Mouse (Mus musculus) midbrain, embryonic 12.5 days (tissue): ENCODE measurements around the gene Il31. TPM values are rescaled to one million over a fixed set of nuclear protein-coding genes. Genes with fewer than 3 reads are reported as not detected.
"Not testable (repeated sequence)": the region's sequence is repeated elsewhere in the genome, so short reads cannot be mapped to it uniquely, and the experiment has no call there.

Experiments used
- ATAC-seq: fragments of 200-750 bp; cut with Nextera tagmentation; 2 replicates; pipeline ENCODE4 v1.8.0; 2017; ENCODE audit warnings: low read depth, moderate TSS enrichment, moderate library complexity; ENCODE audit not compliant: low FRiP score
- H3K27ac ChIP-seq: fragments of 300-500 bp; sonication (generic); replicated peaks from 2 replicates; pipeline ENCODE4 v1.5.1; 2016; ENCODE audit warnings: mild to moderate bottlenecking
- H3K27me3 ChIP-seq: fragments of 300-500 bp; sonication (generic); 2 replicates; pipeline ENCODE4 v1.6.1; 2016; ENCODE audit warnings: mild to moderate bottlenecking
- H3K36me3 ChIP-seq: fragments of 300-500 bp; sonication (generic); 2 replicates; pipeline ENCODE4 v1.6.1; 2016
- H3K4me1 ChIP-seq: fragments of 300-500 bp; sonication (generic); 2 replicates; pipeline ENCODE4 v1.6.1; 2016
- H3K4me2 ChIP-seq: fragments of 300-500 bp; sonication (generic); replicated peaks from 2 replicates; pipeline ENCODE4 v1.6.1; 2016; ENCODE audit warnings: mild to moderate bottlenecking, moderate library complexity
- H3K4me3 ChIP-seq: fragments of 300-500 bp; sonication (generic); 2 replicates; pipeline ENCODE4 v1.5.1; 2016; ENCODE audit warnings: mild to moderate bottlenecking
- H3K9ac ChIP-seq: fragments of 300-500 bp; sonication (generic); replicated peaks from 2 replicates; pipeline ENCODE4 v1.6.1; 2016; ENCODE audit warnings: mild to moderate bottlenecking, moderate library complexity
- H3K9me3 ChIP-seq: fragments of 300-500 bp; sonication (generic); 2 replicates; pipeline ENCODE4 v1.6.1; 2016; ENCODE audit warnings: mild to moderate bottlenecking
- WGBS: fragments of 180-500 bp; shearing (Covaris S2); methylation state at CpG from one replicate; pipeline ENCODE4 v1.1.7; 2016; 5-methylcytosine and 5-hydroxymethylcytosine counted together
- polyA plus RNA-seq: library from polyadenylated mRNA; unstranded; fragments of >200 nt; fragmentation: Nextera tagmentation; extraction: Ambion mirVana; gene quantifications from 2 replicates; pipeline ENCODE4 v1.2.1, GENCODE M21; 2016

Il31 gene
- polyA plus RNA-seq, 1 experiment from 2014 or later = not detected

DNA sequence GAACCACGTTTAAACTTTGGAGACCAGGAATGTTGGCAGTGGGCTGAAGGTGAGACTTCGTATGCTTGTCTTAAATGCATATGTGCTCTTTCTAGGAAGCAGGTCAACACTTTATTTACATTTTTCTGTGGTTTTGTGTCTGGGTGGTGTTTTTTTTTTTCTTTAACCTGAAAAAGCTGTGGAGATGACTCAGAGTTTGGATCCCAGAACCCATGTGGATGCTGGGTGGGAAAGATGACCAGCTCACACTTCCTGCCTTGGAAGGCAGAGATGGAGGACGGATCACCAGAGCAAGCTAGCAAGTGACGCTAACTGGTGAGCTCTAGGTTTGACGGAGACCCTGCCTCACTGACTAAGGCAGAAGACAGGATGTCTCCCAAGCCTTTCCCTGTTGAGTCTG lies 25.6 kb upstream of the Il31 start:
- no peak overlapping the region for H3K9ac ChIP-seq
- H3K36me3 ChIP-seq = peaks cover 68% of the 10 kb centered on the region
- ATAC-seq = no peak
- H3K4me2 ChIP-seq = no peak overlapping the region
- H3K27ac ChIP-seq = no peak overlapping the region
- H3K4me1 ChIP-seq = no peaks in the 10 kb centered on the region
- H3K4me3 ChIP-seq = no peak overlapping the region
- WGBS = 90% methylated on average over 5 of the region's 5 CpGs
- no peaks in the 10 kb centered on the region for H3K9me3 ChIP-seq
- H3K27me3 ChIP-seq = 0 out of 2 replicates have a peak, but pooled peaks cover 5% of the 10 kb centered on the region

DNA sequence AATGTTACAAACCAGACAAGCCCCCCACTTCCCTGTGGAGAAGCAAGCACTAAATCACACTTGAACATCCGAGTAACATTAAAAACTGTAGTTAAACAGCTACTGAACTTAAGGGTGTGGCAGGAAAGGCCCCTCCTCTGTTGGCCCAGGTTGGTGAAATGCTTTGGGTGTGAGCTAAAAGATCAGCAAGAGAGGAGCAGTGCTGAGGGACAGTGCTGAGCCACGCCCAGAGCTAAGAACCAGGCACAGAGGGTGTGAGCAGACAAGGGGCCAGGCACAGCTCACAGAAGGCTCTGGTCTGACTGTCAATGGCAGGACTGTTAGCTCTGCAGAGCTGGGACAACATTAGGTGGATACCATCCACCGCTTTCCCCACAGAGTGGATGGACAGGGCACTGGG lies 22.8 kb upstream of the Il31 start:
- Histone ChIP-seq H3K4me1 (peaks cover 12% of the 10 kb centered on the region), H3K36me3 (peaks cover 46% of the 10 kb centered on the region), H3K27ac (no peak overlapping the region), H3K4me2 (no peak overlapping the region), H3K27me3 (peaks cover 14% of the 10 kb centered on the region), H3K4me3 (no peak overlapping the region), H3K9me3 (no peaks in the 10 kb centered on the region), H3K9ac (no peak overlapping the region)
- no peak for ATAC-seq
- 80% methylated on average over 3 of the region's 3 CpGs for WGBS

DNA sequence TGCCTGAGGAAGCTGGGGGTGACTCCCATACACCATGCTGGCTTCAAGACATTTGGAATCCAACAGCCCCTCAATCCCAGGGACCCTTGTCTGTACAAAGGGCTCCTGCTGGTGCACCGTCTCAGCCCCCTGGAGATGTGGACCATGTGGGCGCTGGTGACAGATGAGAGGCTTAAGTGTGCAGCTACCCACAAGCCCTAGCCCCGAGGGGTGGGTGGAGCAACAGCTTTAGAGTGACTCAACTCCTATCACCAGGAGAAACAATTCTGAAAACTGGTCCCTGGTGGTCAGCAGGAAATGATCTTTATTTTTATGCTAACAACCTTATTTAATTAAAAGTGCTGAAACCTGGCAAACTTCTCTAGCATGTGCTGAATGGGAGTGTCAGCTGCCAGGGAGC lies 22.1 kb upstream of the Il31 start:
- H3K9ac ChIP-seq, H3K27ac ChIP-seq, H3K4me2 ChIP-seq, ATAC-seq, H3K4me3 ChIP-seq, H3K9me3 ChIP-seq: not testable (repeated sequence)
- 71% methylated on average over 3 of the region's 3 CpGs for WGBS
- Histone ChIP-seq H3K4me1 (peaks cover 12% of the 10 kb centered on the region), H3K36me3 (peaks cover 39% of the 10 kb centered on the region), H3K27me3 (peaks cover 20% of the 10 kb centered on the region)

DNA sequence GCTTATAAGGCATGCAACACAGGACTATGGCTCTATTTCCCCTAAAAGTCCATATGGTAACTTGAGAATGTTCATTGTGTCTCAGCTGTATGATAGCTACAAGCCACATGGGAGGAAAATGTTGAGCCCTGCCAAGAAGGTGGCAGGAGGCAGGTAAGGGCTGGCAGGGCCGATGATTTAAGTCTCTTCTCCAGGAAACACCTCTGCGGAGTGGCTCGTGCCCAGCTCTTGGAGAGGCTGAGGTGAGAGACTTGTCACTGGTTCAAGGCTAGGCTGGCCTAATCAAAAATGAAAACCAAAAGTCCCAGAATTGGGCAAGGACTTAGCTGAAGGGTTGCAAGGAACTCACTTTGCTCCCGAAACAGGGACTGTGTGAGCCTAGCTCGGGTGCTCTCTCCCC lies 20.9 kb upstream of the Il31 start, which contains the start of gene B3gnt4:
B3gnt4 (plus strand) TSS at position 301 of the 400 bp plus-strand sequence.
- Histone ChIP-seq H3K4me2 (peak within 1 kb of the TSS; percentile 88), H3K27ac (no peak within 1 kb of the TSS), H3K36me3 (peaks cover 26% of the 10 kb centered on the region), H3K9me3 (no peaks in the 10 kb centered on the region), H3K9ac (no peak within 1 kb of the TSS), H3K4me1 (peaks cover 12% of the 10 kb centered on the region), H3K27me3 (peaks cover 21% of the 10 kb centered on the region), H3K4me3 (no peak within 1 kb of the TSS; the same call in 1 of the 2 replicates)
- no peak for ATAC-seq
- WGBS = 89% methylated on average over 5 of the region's 5 CpGs

DNA sequence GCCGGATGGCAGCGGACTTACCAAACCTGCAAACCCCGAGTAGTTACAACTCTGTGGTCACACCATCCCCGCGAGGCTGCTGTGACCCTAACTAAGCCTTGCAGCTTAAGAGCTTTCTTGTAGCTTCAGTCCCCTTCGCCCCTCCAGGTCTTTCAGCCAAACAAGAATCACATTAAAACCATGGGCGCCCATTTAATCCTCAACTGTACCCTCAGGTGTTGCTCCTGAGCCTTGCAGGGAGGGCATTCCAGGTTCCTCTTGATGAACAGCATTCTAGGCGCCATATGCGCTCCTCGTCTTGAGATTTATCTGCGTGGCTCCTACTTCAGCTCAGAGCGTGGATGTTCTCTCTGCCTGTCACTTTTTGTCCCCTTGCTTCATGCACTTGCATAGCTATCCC lies 19.6 kb upstream of the Il31 start:
- peaks cover 19% of the 10 kb centered on the region for H3K36me3 ChIP-seq
- H3K27me3 ChIP-seq = peaks cover 29% of the 10 kb centered on the region
- peak overlapping the region; percentile 69 for H3K9ac ChIP-seq
- no peak for ATAC-seq
- 8% methylated on average over 12 of the region's 12 CpGs for WGBS
- peak overlapping the region; percentile 72 for H3K4me3 ChIP-seq
- peaks cover 12% of the 10 kb centered on the region for H3K4me1 ChIP-seq
- H3K4me2 ChIP-seq = peak overlapping the region; percentile 88
- H3K9me3 ChIP-seq = no peaks in the 10 kb centered on the region
- no peak overlapping the region for H3K27ac ChIP-seq

DNA sequence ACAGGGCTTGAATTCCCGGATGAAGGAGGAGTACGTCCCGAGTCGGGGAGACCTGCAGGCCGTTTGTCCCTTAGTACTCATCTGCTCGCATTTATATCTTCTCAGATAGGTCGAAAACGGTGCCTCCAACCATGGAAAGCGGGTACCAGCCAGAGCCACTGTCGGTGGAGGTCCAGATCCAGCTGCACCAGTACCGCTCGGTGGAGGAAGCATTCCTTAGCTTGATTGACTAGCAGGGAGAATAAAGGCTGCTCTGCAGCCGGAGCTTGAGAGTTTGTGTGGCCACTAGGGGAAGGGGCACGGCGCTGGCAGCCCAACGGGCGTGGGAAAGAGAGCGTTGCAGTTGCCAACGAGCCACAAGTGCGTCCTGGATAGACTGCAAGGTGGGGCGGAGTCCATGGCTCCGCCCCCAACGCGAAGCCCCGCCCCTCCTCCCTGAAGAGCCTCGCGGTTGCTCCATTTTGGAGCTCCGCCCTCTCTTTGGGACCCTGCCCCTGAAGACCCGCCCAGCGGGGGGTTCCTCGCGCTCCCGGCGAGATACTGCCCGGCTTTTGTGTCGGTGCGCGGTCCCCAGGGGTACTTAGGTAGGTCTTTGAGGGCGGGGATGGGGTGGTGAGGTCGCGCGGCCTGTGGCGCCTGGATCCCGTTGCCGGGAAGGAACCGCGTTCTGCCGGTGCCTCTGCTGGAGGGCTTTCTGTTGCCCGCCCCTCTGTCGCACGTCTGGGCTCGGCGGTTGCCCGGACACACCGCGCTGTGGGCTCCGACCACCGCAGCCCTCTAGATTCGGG lies 18.8 kb upstream of the Il31 start:
- Histone ChIP-seq H3K4me3 (peak overlapping the region; percentile 72), H3K27ac (no peak overlapping the region), H3K27me3 (peaks cover 33% of the 10 kb centered on the region), H3K9ac (peak overlapping the region; percentile 69), H3K4me2 (peak overlapping the region; percentile 88), H3K9me3 (no peaks in the 10 kb centered on the region), H3K36me3 (peaks cover 19% of the 10 kb centered on the region), H3K4me1 (peaks cover 12% of the 10 kb centered on the region)
- WGBS = 2% methylated on average over 59 of the region's 59 CpGs
- peak; percentile 86 for ATAC-seq

DNA sequence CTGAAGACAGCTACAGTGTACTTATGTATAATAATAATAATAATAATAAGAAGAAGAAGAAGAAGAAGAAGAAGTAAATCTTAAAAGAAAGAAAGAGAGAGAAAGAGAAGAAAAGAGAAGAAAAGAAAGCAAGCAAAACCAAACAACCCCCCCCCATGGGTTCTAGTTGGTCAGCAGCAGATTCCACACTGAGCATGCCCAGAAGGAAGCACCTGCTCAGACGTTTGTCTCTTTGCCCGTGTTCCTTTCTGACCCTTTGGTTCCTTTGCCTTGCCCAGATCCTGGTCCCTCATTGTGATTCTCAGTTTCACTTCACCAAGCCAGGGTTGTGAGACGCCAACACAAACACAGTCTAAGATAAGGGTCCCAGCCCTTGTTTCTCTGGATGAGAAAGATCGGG lies 12.7 kb upstream of the Il31 start:
- H3K9me3 ChIP-seq = no peaks in the 10 kb centered on the region
- no peak overlapping the region for H3K4me3 ChIP-seq
- H3K4me2 ChIP-seq = no peak overlapping the region
- H3K27me3 ChIP-seq = peaks cover 27% of the 10 kb centered on the region
- 83% methylated on average over 4 of the region's 4 CpGs for WGBS
- no peak overlapping the region for H3K27ac ChIP-seq
- H3K9ac ChIP-seq = no peak overlapping the region
- no peak for ATAC-seq
- H3K4me1 ChIP-seq = peaks cover 6% of the 10 kb centered on the region; the same call in 1 of the 2 replicates
- no peaks in the 10 kb centered on the region for H3K36me3 ChIP-seq

DNA sequence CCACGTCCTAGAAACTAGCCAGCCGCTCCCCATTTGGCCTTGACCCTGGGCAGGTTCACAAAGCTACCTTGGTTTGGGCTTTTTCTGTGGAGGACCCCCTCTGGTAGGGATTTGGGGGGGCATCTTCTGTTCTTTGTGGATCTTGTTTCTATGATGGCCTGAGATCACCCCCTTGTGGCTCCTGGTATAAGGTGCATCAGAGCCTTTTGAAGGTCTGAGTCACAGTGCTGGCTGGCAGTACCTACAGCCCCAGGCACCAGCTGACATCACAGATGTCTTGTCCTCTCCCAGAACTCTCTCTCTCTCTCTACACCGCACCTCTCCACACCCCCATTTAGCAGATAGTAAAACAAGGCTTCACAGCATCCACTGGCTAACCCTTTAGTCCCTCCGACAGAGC lies 10.4 kb upstream of the Il31 start:
- Histone ChIP-seq H3K27ac (no peak overlapping the region), H3K4me1 (peaks cover 6% of the 10 kb centered on the region; the same call in 1 of the 2 replicates), H3K4me3 (no peak overlapping the region), H3K27me3 (peaks cover 19% of the 10 kb centered on the region; the same call in 1 of the 2 replicates), H3K36me3 (no peaks in the 10 kb centered on the region), H3K9ac (no peak overlapping the region), H3K4me2 (no peak overlapping the region), H3K9me3 (no peaks in the 10 kb centered on the region)
- 41% methylated on average over 4 of the region's 4 CpGs for WGBS
- ATAC-seq = no peak

DNA sequence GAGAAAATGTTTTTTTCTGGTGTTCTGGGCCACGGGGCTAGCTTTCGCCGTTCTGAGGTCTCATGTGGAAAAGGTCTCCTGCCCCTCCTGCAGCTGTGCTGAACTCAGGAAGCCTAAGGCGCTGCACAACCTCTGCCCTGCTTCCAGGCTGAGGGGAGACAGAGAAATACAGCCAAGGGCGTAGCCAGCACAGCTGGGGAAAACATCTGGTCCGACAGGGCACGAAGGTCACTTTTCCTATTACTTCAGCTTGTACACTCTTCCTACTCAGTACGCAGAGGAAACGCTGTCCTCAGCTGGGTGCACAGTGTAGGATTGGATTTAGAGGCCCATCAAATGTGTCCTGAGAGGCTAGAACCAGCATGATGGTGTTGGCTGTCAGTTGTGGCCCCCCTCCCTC lies 646 bp upstream of the Il31 start:
- Histone ChIP-seq H3K4me3 (no peak overlapping the region), H3K27me3 (peaks cover 13% of the 10 kb centered on the region), H3K9me3 (no peaks in the 10 kb centered on the region), H3K4me1 (peaks cover 9% of the 10 kb centered on the region), H3K36me3 (no peaks in the 10 kb centered on the region), H3K9ac (no peak overlapping the region), H3K4me2 (no peak overlapping the region), H3K27ac (no peak overlapping the region)
- ATAC-seq = no peak
- 66% methylated on average over 9 of the region's 9 CpGs for WGBS

DNA sequence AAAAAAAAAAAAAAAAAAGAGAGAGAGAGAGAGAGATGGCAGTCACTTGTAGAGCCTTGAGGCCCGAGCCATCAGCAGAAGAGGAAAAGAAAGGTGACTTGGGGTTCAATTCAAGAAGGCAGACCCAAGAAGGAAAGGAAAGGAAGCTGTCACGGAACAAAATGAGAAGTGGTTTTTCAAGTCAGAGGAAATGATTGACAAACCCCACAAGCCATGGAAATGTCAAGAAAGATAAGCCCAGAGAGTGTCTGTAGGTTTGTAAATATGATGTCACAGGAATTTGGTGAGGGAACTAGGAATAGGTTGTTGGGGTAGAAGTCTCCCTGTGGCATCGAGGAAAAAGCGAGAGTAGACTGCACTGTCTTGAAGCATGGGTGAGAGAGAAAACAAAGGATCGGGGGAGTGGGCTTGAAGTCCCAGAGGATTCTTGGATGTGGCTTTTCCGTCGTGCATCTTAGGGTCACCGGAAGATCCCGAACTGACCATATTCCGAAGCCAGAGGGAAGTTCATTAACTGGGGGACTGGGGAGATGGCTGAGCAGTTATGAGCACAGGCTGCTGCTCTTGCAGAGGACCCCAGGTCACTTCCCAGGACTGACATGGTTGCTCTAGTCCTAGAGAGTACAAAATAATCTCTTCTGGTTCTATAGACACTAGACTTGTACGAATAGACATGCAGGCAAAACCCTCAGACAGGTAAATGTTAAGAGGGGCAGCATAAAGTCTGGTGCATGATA lies 1.5 kb downstream of the Il31 start:
- Histone ChIP-seq H3K27ac (no peak overlapping the region), H3K4me1 (peaks cover 9% of the 10 kb centered on the region), H3K9ac (no peak overlapping the region), H3K27me3 (peaks cover 13% of the 10 kb centered on the region), H3K36me3 (no peaks in the 10 kb centered on the region), H3K9me3 (no peaks in the 10 kb centered on the region), H3K4me2 (no peak overlapping the region), H3K4me3 (no peak overlapping the region)
- WGBS = 87% methylated on average over 11 of the region's 11 CpGs
- no peak for ATAC-seq

DNA sequence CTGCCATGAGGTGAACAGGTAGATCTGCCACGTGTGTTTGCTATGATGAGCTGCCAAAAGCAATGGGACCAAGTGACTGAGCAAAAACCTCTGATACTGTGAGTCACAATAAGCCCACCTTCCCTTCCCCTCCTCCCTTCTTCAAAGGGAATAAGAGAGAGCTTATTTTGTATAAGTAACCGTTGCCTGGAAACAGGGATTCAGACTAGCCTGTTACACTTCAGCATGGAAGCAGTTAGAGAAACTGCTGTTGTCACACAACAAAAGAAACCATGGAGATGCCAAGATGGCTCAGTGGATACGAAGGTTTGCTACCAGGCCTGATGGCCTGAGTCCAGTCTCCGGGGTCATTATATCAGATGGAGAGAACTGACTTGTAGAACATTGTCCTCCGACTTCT lies 15.5 kb downstream of the Il31 start:
- H3K9ac ChIP-seq = no peak overlapping the region
- H3K4me1 ChIP-seq = 0 out of 2 replicates have a peak, but pooled peaks cover 4% of the 10 kb centered on the region

DNA sequence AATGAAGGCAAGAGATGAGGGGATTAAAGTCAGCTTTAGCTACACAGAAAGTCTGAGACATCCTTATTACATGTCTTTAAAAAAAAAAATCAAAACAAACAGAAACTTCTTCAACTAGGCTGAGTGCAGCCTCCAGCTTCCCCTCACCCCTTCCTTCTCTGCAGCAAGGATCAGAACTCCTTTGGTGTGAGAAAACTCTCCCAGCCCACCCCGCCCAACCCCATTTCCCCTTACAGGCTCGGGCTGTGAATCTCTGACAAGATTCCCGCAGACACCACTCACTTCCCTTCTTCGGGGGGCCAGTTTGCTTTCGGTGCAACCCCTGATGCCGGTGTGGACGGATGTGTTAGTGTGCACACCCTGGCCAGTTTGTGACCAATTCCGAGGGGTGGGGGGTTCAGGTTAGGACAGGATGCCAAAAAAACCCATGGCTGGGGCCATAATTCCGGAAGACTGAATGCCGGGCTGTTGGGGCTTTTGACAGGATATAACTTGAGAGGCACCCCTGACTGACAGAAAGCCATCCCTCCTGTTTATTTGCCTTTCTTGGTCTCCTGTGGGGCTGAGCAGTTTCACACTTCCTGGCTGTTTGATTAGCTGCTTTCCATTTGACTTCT lies 18.4 kb downstream of the Il31 start:
- Histone ChIP-seq H3K4me3 (no peak overlapping the region), H3K36me3 (no peaks in the 10 kb centered on the region), H3K9ac (no peak overlapping the region), H3K27me3 (no peaks in the 10 kb centered on the region), H3K4me1 (0 out of 2 replicates have a peak, but pooled peaks cover 4% of the 10 kb centered on the region), H3K4me2 (no peak overlapping the region), H3K9me3 (no peaks in the 10 kb centered on the region), H3K27ac (no peak overlapping the region)
- WGBS = 76% methylated on average over 10 of the region's 10 CpGs
- no peak for ATAC-seq

More for the DNA sequence above, 15.5 kb downstream of the Il31 start:
- WGBS = 64% methylated on average over 5 of the region's 5 CpGs
- Histone ChIP-seq H3K36me3 (no peaks in the 10 kb centered on the region), H3K27me3 (no peaks in the 10 kb centered on the region), H3K27ac (no peak overlapping the region), H3K4me3 (no peak overlapping the region), H3K4me2 (no peak overlapping the region), H3K9me3 (no peaks in the 10 kb centered on the region)
- no peak for ATAC-seq
